Mouse (Mus musculus): Measurements from ENCODE around the gene Acsl5. TPM values are rescaled to one million over a fixed set of nuclear protein-coding genes. Genes with fewer than 3 reads are reported as not detected.

The Acsl5 gene
- total RNA-seq, 2 experiments from 2014 or later: 56.8 to 67.2 TPM

DNA sequence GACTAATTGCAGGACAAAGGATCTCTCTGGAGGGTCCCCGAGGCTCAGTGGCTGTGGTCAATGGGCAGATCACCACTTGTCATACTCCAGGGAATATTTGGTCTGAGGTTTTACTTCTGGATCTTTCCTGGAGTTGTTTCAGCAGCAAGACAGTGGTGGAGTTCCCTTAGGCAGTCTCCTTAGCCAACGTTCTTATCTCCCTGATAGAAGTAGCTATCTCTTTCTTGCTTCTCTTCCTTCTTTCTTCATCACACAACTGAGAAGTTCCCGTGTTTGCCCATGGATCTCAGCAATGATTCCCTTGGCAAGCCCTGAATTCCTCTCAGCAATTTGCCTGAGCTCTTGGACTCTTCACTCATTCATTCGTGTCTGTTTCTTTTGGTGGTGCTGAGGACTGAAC, 24.4 kb downstream of the Acsl5 start:
- DNase-seq (ENCODE audit: low spot score in 2 of 2): no peak

DNA sequence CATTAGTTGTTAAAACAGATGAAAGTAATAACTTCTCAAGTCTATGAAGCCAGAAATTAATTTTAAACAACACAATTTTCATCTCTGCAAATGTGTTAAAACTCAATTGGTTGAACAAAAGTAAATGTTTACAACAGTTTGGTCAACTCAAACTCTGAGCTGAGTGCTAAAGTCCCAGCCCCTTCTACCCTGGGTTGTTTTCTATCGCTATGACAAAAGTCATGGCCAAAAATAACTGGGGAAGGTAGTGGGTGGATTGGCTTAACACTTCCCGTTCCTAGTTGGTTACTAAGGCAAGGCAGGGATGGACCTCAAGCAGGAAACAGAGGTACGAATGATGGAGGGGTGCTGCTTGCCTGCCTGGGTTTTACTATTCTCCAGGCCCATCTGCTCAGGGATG, 25.0 kb downstream of the Acsl5 start:
- no peak for DNase-seq (ENCODE audit: low spot score in 2 of 2)

DNA sequence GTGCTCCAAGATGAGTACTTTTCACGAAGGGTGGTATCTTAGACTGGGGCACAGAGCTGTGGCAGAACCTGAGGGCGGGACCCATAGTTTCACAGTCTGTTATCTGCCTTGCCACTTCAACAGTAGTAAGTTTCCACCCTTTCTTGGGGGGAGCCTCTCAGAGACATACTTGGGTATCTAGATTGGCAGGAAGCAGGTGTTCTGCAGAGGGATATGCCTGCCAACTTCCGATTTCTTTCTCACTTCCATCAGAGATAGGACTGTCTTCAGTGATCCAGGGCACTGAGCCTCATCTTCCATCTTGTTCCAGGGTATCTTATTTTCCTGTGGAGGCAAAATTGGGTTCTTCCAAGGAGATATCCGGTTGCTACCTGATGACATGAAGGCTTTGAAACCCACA, 32.4 kb downstream of the Acsl5 start:
- no peak for DNase-seq (ENCODE audit: low spot score in 2 of 2)

DNA sequence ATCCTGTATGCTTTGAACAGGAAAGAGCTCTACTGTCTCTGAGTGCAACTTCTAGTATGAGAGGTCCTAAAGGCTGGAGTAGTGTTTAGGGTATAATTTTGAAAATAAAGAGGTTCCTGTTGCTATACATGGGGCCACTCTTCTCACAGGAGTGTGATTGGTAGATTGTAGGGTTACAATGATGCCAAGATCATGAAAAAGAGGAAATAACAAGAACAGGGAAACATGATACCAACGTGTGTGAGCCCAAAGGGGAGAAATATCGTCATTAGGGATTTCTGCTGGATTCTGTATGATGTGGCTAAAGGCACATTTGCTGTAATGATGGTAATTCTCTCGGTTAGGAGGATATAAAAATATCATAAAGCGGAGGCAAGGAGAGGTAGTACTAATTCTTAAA, 34.3 kb downstream of the Acsl5 start:
- DNase-seq (ENCODE audit: low spot score in 2 of 2): no peak

DNA sequence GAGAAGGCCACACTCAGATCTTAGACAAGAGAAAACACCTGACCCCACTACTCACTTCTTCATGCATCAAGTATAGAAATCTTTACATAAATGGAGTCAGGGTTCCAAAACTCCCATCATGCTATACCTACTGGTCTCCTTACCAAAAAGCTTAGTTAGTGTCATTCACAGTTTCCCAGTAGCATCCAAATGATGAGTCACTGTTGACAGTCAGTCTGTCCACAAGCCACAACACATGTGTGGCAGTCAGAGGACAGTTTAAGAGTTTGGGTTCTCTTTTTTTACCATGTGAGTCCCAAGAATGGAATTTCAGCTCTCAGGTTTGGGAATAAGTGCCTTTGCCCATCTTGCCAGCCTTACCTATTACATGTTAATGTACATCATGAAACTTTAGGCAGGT, 37.2 kb downstream of the Acsl5 start:
- no peak for DNase-seq (ENCODE audit: low spot score in 2 of 2)

DNA sequence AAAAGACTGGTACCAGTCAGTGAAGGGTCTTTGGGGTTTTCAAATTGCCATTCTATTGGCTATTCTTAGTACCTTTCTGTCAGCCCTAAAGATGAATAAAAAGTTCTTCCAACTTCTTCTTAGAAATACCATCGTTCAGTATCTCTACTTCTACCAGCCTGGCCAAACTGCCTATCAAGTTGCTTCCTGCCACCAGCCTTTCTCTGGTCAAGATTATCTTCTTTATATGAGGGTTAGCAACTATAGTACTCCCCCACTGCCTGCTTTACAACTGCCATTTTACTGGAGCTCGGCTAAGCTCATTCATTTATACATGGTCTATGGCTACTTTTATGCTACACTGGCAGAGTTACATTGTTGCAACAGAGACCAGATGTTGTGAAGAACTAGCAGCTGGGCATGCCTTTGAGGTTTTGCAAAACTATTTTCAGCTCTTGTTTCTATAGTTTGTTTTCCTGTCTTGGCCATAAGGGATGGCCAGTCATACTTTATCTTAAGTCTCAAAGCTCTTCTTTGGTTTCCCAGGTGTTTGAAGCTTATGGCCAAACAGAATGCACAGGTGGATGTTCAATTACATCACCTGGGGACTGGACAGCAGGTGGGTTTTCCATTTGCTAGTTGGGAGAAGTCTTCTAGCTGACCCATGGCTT, 39.0 kb downstream of the Acsl5 start:
- no peak for DNase-seq (ENCODE audit: low spot score in 2 of 2)

DNA sequence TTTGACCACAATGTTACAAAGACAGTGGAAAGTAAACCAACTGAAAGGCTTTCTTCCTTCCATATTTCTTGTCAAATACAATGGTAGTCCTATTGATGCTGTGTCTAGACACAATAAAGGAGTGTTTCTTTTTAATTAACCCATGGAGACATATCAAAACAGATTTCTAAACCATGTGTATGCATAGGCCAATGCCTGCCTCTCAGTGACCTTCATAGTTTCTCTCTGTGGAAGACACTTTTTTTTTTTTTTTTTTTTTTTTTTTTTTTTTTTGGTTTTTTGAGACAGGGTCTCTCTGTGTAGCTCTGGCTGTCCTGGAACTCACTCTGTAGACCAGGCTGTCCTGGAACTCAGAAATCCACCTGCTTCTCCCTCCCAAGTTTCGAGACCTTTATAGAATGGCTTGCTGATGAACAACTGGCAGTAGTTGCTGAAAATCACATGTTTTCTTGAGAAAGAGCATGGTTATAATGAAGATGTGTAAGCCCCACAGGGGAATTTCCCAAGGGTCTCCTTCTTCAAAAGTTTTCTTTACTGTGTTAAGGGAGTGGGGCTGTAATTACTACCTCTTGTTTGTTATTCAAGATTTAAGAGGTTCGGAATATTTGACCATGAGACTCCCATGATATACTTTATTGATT, 40.6 kb downstream of the Acsl5 start:
- DNase-seq (ENCODE audit: low spot score in 2 of 2): no peak

DNA sequence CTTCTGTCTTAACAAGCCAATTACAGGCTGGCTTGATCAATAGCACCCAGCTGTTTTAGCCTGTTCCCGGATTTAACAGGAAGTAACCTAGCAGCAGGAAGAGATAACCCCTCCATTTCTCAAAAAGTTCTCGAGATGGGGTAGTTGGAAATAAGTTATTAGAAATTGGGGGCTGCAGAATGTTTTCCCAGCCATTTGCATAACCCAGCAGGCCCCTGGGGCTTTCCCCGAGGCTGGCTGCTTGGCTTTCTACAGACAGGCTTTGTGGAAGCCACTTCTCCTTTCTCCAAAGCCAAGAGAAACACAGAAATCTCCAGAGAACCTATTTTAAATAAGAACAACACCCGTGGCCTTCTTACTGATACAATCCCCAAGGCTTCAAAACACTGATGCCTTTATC, 41.4 kb downstream of the Acsl5 start:
- DNase-seq (ENCODE audit: low spot score in 2 of 2): no peak

DNA sequence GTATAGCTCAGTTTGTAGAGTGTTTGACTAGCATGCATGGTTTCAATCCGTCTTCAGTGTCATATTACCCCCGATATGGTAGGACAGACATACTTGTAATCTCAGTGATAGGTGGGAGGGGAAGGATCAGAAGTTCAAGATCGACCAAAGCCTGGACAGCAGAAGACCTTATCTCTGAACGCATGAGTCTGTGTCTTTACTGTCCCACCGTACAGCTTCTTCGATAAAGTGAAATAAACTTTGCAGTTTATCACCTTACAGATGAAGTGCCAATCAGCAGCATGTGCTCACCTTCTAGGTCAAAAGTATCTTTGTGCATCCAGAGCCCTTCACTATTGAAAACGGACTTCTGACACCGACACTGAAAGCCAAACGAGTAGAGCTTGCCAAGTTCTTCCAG, 43.3 kb downstream of the Acsl5 start:
- DNase-seq (ENCODE audit: low spot score in 2 of 2): no peak

DNA sequence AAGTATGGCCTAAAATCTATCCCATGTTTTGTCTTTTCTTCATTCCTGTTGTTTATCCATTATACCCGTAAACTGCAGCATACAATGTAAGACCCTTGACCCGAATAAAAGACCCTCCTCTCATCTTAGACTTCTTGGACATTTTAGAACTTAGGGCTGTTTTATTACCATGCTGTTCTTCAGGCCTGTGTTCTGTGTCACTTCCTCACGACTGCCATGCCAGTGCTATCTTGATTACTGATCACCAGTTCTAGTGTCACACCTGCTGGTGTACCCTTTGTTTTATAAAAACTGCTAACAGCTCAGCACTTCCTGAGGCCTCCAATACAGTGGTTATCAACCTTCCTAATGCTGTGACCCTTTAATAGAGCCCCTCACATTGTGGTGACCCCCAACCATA, 43.8 kb downstream of the Acsl5 start:
- DNase-seq (ENCODE audit: low spot score in 2 of 2): no peak

DNA sequence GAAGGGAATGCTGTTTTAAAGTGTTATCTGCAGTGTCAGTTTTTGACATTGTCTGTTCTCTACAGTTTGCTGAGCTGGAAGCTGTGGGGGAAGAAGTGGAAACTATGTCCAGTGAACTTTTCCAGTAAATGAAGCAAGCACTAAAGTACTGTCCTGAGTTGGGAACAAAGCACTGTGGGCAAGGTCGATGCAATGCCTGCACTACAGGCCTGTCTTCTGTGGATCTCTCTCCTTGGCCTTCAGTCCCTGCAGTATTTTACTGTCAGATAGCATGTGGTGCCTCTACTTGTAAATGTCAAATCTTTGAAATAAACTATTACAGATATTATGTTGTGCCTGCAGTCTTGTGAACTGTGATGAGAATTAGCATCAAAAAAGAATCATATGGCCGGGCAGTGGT, 44.6 kb downstream of the Acsl5 start:
- no peak for DNase-seq (ENCODE audit: low spot score in 2 of 2)

DNA sequence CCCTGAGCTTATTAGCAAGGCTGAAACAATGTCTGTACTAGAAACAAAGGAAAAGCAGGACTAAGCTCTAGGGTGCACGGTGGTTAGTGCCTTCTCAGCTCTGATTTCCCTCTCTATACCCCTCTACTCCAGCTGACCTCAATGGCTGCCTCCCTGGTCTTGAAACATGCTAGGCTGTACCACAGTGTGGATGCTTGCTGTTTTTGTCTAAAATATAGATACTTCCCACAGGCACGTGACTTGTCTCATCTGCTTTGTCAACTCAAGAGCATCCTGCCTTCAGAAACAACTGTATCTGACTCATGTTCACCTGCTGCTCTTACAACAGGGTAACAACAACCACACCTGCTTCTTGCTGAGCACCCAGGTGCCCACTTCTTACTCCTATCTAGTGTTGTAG, 45.8 kb downstream of the Acsl5 start:
- DNase-seq (ENCODE audit: low spot score in 2 of 2): no peak

DNA sequence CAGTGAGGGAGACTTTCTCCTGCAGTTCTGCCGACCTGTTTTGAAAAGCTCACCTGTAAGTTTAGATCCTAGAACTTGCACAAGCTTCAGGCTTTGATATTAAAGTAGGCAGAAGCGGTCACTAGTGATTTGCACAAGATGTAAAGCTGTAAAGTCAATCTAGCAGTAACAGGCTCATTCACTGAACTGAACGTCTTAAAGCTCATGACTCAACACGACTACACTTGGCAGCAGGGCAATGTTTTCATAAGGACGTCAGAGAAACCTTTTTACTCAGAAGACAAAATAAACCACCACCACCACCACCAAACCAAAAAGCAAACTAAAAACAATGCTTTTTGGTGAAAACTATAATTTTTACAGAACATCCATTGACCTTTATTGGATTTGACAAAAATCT, 46.2 kb downstream of the Acsl5 start:
- no peak for DNase-seq (ENCODE audit: low spot score in 2 of 2)

DNA sequence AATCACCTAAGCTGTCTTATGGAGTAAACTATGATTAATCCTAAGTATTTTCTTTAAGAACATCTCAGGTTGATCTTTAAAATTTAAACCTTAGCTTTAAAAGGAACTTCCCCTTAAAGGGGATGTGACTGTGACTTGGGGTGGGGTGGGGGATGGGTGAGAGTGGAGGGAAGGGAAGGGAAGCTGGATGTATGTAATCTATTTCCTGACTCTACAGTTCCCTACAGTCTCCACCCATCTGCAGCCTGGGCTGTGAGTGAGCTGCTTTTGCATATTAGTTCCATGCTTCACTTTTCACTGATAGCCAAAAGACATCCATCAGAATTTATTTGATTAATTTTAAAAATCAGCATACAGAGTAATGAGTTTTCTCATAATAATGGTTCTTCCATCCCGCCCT, 47.6 kb downstream of the Acsl5 start:
- DNase-seq (ENCODE audit: low spot score in 2 of 2): no peak

DNA sequence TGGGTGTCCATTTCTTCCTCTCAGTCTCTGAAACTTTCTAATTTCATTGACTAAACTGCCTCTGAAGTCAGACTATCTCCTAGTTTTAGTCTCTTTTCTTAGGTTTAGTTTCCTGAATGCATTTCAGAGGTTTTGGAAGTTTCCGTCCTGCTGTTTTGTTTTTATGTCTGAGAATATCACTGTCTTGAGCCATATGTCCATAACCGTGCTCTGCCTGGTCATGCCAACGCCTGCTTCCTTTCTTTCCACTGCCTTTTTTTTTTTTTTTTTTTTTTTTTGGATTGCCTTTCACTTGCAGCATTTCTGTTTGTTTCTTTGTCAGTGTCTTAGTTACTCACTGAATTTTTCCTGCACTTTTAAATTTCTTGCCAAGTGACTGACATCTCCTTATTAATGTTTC, 48.8 kb downstream of the Acsl5 start:
- no peak for DNase-seq (ENCODE audit: low spot score in 2 of 2)

DNA sequence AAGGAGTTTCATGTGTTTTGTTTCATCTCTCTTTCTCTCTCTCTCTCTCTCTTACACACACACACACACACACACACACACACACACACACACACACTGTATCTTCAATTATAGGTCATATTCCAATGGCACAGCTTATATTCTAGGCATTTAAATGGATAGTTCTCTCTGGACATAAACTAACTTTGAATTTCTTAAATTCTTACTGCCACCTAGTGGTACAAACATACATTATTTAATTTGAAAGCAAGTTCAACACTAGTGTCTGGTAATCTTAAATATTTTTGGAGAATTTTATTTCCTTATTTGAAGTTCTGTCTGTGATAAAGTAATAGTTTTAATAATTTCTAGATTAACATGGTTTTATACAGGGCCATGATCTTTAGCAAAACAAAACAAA, 53.3 kb downstream of the Acsl5 start:
- DNase-seq (ENCODE audit: low spot score in 2 of 2): no peak

DNA sequence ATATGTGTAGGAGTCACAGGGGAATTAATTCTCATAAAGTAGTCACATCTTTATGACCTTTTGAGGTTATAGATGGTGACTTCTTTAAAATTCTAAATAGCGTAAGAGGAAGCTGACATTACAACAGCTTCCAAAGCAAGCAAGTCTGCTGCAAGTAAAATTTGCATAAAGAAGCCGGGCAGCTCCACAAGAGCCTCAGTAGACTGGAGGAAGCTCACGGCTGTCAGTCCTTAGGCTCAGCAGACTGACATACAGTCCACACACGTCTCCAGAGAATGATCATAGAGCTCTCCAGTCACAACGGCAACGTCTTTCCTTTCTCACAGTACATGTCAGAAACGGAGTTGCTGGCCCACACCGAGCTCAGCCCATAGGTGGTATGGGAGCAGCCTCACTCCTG, 60.1 kb downstream of the Acsl5 start:
- no peak for DNase-seq (ENCODE audit: low spot score in 2 of 2)

DNA sequence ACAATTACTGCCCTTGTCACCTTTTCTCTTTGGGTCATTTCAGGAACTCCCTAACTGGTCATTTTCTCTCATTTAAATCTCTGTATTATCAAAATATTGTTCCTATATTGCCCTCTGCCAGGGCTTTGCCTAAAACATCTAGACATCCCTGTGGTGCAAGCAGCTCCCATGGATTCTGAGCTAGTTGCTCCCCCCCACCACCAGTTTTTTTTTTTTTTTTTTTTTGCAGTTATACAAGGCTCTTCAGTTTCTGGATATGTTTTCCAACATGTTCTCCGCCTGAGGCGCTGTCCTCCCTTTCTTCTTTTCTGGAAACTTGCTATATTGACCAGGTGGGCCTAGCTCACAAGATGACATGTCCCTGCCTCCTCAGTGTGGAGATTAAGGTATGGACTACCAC, 61.9 kb downstream of the Acsl5 start:
- no peak for DNase-seq (ENCODE audit: low spot score in 2 of 2)

DNA sequence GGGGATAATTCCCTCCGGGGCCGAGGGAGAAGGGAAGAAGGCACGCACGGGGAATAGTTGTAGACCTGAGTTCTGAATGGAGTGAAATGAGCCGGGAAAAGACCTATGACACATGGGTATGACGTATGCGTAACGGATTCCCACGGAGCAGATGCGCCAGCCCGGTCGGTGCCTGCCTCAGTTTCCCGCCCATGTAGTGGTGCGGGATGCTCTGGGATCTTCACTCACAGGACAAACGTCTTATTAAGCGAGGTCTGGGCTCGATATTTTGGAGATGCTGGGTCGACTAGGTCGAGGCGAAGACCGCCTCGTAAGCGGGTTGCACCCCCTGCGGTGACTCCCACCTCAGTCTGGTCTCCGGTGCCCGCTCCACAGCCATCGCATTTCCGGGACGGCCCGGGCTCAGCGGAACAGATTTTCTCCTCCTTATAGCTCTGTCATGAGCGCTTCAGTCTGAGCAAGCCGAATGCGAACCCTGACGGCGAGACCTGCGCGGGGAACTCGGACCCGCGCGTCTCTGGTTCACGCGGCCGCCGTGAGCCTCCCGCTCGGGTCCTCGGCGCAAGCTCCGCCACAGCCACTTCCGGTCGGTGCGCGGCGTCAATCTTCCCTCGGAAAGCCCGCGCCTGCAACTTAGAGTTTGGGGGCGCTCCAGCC, 63.8 kb downstream of the Acsl5 start, which contains the start of gene Zdhhc6:
TSS of gene Zdhhc6 (minus strand) at position 581 of the 657 bp plus-strand sequence.
- peak; percentile 85 for DNase-seq (ENCODE audit: low spot score in 2 of 2)

DNA sequence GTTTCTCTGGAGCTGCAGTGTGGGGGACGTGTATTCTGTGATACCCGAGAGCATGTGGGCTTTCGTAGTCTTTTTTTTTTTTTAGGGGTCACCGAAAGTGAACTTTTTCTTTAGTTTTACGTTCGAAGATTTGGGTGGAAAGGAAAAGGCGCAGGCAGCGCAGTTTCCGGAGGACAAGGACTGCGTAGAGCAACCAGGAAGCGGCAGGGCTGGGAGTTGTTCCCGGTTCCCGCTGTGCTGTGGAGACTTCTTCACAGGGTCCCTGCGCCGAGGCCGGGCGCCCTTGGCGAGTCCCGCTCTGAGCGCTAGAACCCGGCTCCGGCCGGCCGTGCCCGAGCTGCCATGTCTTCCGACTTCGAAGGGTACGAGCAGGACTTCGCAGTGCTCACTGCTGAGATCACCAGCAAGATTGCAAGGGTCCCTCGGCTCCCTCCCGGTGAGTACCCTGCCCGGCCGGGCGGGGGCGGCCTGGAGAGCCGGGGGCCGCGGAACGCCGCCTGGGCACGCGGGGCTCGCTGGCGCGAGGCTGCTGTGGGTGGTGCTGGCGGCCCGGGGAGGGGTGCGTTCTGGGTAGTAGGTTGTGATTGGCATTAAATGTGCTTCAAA, 64.5 kb downstream of the Acsl5 start, which contains the start of gene Vti1a:
TSS of gene Vti1a (plus strand) at position 187 of the 606 bp plus-strand sequence.
- peak; percentile 86 to 87 for DNase-seq (ENCODE audit: low spot score in 2 of 2)

DNA sequence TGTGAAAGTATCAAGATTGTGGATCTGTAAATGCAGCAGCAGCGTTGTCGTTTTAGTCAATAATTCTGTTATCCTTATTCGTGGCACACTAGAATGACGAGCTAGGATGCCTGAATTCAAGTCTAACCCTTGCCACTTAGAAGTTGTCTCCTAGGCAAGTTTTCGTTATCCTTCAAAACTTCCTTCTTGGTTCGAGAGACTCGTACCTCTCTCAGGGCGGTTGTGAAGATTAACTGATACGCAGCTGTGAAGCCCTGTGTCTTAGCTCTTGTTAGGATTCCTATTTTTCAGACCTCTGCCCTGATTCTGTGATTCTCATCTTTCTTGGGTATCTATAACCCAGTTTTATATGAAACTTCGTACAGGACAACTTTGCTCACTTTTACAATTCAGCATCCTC, 65.2 kb downstream of the Acsl5 start:
- no peak for DNase-seq (ENCODE audit: low spot score in 2 of 2)

DNA sequence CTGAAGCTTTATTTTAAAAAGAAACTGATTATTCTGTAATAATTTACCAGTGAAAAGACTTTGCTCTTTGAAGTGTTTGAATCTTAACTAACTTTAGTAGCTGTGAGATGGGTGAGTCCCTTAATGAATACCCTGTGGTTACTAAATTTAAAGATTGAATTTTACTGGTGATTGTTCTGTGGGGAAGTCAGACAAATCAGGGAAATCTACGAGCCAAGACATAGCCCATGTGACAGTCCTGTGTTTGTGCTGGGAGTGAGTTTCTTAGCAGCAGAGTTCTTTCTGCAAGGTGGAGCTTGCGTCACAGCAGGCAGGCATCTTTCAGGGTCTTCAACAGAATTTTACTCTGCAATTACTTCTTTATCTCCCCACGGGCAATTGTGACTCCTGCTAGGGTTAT, 67.3 kb downstream of the Acsl5 start:
- DNase-seq (ENCODE audit: low spot score in 2 of 2): no peak
